Mouse (Mus musculus): ENCODE results near the gene Sgsh.

The Sgsh gene

DNA sequence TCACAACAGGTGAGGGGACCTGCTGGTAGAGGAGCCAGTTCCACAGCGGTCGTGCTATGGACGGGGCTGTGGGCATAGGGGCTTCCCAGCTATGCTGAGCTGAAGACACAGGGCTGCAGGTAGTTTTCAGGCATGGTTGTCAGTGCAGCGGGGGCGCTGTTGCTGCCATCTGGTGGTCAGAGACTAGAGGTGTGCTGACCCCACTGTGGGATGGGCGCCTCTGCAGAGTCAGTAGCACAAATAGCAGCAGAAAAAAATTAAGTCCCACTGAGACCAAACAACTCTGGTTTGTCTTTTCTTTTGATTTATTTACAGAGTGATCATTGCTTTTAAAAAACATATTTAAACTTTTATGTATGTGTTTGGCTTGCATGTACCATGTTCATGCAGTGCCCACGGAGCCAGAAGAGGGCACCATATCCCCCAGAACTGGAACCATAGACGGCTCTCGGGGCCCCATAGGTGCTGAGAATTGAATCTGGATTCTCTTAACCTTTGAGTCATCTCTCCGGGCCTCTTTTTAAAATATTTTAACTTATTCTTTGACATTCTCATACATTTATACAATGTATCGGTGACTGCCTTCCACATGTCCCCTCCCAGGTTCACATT is 8.3 kb upstream of the Sgsh start:
- DNase-seq, result peak; percentile 60

DNA sequence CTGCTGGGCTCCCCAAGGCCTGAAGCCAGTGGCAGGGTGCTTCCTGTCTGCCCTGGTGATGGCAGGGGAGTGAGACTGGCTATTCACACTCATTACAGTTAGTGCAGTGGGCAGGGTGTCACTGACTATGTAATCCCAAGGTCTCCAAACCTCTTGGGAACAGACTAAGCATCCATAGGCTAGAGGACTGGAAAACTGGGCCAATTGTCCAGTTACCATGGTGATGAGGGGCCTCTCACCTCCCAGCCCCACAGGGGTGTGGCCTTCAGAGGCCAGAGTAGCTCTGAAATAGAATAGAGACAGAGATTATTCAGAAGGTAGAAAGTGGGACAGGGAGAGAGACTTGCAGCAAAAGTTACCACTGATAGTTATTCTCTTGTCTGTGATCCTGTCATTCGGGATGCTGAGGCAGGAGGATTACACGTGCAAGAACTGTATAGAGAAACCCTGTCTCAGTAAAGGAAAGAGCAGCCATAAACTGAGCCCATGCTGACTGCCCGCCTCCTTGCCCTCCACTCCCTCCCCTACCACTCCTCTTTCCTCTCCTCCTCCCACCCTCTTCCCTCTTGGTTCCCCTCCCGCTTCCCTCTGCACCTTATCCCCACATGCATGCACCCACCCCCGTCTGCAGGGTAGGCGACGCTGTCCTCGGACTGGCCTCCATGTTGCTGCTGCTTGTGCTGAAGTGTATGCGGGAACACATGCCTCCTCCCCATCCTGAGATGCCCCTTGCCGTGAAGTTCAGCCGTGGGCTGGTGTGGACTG is 7.6 kb upstream of the Sgsh start:
- DNase-seq, result no peak

DNA sequence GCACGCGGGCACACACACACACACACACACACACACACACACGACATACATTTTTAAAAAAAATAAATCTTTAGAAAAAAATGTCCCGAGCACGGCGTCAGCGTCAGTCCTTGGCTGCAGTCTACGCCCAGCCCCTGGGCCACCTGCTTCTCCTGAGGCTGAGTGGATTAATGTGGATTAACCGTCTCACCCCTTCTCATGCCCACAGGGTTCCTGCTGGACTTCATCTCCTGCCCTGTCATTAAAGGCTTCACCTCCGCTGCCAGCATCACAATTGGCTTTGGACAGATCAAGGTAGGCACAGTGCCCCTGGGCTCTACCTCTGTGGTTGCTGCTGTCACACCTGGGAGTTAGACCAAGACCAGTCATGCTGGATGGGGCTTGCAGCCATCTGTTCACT is 3.8 kb upstream of the Sgsh start:
- DNase-seq, result no peak

DNA sequence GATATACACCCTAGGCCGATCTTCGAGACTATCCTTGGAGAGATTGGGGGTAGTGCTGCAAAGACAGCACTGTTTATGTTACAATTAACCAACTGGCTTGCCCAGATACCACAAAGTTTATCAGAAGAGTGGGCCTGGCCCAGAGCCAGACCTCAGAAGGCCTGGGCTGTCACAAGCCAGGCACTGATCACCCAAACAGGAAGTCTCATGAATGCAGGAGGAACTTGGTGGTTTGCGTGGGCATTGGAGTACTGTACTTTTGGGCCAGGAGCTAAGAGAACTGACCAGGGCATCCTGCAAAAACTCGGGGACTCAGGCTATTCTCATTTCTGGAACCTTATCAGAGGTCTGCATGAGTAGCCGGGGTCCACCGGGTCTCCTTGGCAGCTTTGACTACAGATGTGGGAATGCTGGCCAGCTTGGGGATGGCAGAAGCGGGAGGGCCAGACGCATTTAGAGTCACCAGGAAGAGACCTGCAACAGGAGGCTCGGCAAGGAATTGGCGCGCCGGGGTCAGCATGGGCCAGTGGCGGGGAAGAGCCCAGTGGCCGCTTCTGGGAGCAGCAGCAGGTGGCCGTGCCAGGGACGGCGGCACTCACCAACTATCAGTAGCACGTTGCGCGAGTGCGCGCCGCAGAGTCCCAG is 416 bp downstream of the Sgsh start:
- DNase-seq, result peak; percentile 34

DNA sequence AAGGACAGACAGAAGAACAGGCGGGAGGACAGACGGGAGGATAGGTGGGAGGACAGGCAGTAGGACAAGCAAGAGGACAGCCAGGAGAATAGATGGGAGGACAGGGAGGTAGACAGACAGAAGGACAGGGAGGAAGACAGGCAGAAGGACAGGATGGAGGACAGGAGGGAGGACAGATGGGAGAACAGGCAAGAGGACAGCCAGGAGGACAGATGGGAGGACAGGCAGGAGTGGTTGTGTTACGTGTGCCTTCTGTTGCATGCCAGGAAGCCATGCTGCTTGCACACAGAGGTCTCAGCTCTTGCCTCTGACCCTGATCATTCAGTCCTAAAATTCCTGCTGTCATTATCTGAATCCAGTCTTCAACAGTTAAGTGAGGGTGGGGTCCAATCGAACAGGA is 1.4 kb downstream of the Sgsh start:
- peak; percentile 46 for DNase-seq

GRCm38 (mm10) chr11:119352113-119352512 is 3.2 kb downstream of the Sgsh start:
- no peak for DNase-seq

GRCm38 (mm10) chr11:119347125-119347524 is 8.2 kb downstream of the Sgsh start:
- DNase-seq, result no peak

DNA sequence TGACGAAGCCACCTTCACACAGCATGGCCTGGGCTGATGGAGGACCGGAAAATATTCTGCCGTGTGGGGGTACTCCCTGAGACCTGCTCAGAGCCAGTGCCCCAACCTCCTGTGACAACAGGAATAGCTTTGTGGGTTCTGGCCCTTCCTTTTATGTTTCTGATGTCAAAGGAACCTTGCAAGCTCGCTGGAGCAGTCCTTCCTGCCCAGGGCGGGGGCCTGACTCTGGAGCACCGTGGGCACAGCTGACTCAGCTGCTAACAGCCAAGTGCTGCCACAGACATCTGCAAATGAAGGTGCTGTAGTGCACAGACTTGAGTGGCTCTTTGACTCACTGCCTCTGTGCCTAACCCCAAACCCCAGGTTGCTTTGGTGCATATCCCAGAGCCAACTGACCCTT is 10.5 kb downstream of the Sgsh start:
- DNase-seq, result no peak

- DNase-seq, result no peak
Observed at GRCm38 (mm10) chr11:119344178-119344577, 11.2 kb downstream of the Sgsh start.

DNA sequence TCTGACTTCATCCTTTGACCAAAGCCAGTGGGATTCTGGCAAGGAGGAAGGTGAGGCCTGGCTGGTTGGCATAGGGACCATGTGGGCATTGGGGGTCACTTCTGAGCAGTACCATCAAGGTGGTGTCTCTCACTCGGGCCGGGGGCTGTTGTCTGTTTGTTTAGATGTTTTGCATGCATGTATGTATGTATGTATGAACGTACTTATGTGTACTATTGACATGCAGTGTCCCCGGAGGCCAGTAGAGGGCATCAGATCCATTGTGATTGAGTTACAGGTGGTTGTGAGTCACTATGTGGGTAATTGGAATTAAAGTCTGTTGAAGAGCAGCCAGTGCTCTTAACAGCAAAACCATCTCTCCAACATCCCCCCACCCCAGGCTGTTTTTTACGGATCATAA is 15.7 kb downstream of the Sgsh start:
- peak; percentile 47 for DNase-seq

- DNase-seq, result no peak
Observed at GRCm38 (mm10) chr11:119339179-119339578, 16.2 kb downstream of the Sgsh start.

GRCm38 (mm10) chr11:119338271-119339059 is 16.9 kb downstream of the Sgsh start:
- DNase-seq, result no peak

GRCm38 (mm10) chr11:119331970-119332369 is 23.4 kb downstream of the Sgsh start:
- no peak for DNase-seq

DNA sequence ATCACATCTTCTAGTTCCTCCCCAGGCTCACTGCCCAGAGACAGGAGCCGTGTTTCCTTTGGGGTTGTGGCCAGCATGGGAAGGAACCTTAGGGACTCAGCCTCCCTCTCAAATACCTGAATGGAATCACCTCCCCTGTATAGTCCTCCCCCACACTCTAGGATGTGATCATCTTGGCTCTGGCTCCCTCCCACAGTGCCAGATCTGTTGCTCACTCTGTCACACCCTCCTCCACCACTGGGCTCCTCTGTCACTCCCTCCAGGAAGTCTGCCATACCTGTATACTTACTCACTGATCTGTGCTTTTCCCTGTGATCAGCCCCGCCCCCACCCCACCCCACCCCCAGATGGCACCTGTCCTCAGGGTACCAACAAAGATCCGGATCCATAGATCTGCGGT is 24.7 kb downstream of the Sgsh start:
- no peak for DNase-seq

GRCm38 (mm10) chr11:119325068-119325467 is 30.3 kb downstream of the Sgsh start:
- no peak for DNase-seq

- peak; percentile 36 for DNase-seq
Observed at GRCm38 (mm10) chr11:119322521-119322920, 32.8 kb downstream of the Sgsh start.

GRCm38 (mm10) chr11:119316720-119317119 is 38.6 kb downstream of the Sgsh start:
- DNase-seq, result no peak

- no peak for DNase-seq
Observed at GRCm38 (mm10) chr11:119314252-119314936, 40.9 kb downstream of the Sgsh start.

DNA sequence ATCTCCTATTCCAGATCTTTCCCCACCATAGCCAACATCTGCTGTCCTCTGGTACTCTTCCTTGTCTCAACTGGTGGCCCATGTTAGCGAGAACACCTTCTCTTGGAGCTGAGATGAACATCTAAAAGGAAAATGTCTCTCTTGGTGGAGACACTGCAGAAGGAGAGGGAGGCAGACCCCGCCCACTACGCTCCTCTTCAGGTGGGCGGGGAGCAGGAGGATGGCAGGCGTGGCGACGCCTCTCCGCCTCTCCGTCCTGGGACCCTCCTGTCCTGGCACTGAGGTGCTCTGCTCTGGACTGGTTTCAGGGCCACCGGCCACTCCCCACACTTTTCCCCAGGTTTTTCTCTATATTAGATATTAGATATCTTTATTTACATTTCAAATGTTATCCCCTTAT is 44.7 kb downstream of the Sgsh start:
- DNase-seq, result no peak

- no peak for DNase-seq
Observed at GRCm38 (mm10) chr11:119307916-119308315, 47.4 kb downstream of the Sgsh start.

- no peak for DNase-seq
Observed at GRCm38 (mm10) chr11:119307658-119307867, 47.8 kb downstream of the Sgsh start, which contains the start of gene Card14. Gene Card14, plus strand, starts transcription at chr11:119307768.

DNA sequence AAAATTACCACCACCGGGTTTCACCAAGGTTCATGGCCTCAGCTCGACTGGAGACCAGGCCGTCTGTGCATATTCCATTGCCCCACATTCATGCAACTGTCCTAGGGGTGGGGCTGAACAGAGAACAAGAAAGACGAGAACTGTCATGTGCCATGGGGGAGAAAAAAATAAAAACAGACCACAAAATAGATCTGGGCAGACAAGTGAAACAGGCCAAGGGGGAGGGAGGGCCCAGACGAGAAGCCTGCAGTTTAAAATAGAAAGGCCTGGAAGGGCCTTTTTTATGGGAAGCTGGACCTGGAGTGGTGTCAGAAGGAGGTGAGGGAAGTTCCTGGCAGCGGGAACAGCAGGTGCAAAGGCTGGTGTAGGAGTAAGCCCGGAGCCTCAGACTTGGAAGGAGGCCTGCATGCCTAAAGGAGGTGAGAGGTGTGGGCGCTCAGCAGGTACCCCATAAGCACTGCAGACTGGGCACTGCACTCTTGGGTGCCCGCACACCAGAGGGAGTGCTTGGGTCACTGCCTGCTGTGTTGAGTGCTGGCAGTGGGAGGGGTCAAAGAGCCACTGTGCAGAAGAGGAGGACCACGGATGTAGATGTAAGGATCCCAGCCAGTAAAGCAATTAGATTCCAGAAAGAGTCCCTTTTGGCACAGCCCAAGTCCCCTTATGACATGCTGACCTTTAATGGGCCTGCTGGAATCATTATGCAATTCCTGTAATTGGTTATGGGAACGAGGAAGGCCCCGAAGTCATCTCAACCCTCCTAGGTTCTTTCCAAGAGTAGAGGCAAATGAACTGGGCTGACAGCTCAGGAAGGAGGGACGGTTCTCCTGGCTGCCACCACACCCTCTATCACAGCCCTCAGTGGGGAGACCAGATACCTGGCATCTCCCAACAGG is 48.3 kb downstream of the Sgsh start:
- DNase-seq, result no peak

Data from cerebellum, adult 11-12 months (tissue).